14 mouse cellular contexts compared by ENCODE assay signal in genomic region chr16:55166181-55166848, GRCm38 (mm10).
A peak's percentile ranks its signal among the peaks of the same experiment; 100 is the strongest.
DNase-seq lines count a peak whose midpoint lies in the region; ATAC-seq and TF ChIP-seq lines count a peak whose summit lies in the region.
"Had no signal": no experiment of that assay in that cellular context is flagged by ENCODE, and none has a peak within 500 bp of the region (broad histone marks: within the 10 kb centered on the region; RNA-seq: fewer than 3 reads in every experiment).

No protein-coding gene starts in this region.

- H3K4me2 ChIP-seq in lung, embryonic 14.5 days = no peak overlapping the region
- no peak overlapping the region for H3K4me2 ChIP-seq in hindbrain, embryonic 14.5 days (replicated peaks)
- H3K4me2 ChIP-seq in neural tube, embryonic 14.5 days (ENCODE audit: low read depth, low read length) = no peak overlapping the region
- H3K4me2 ChIP-seq: embryonic facial prominence, embryonic 15.5 days; liver, embryonic 15.5 days had no signal

- peak; percentile 44; the same call in 1 of the 2 replicates for ATAC-seq in lung, embryonic 14.5 days (ENCODE audit: insufficient read depth)
- peak; percentile 37; the same call in 1 of the 2 replicates for ATAC-seq in hindbrain, embryonic 14.5 days (ENCODE audit: low FRiP score)
- peak; percentile 73; the same call in 1 of the 2 replicates for ATAC-seq in neural tube, embryonic 14.5 days (ENCODE audit: low read depth)

- no peaks in the 10 kb centered on the region for H3K4me1 ChIP-seq in lung, embryonic 14.5 days (ENCODE audit: insufficient read depth)
- no peaks in the 10 kb centered on the region for H3K4me1 ChIP-seq in hindbrain, embryonic 14.5 days (replicated peaks; ENCODE audit: control insufficient read depth, insufficient read depth, low read length)
- H3K4me1 ChIP-seq in neural tube, embryonic 14.5 days (ENCODE audit: control insufficient read depth, insufficient read depth, low read length) = no peaks in the 10 kb centered on the region
- H3K4me1 ChIP-seq: embryonic facial prominence, embryonic 15.5 days; liver, embryonic 15.5 days; midbrain, embryonic 10.5 days had no signal

- no peak overlapping the region for H3K4me3 ChIP-seq in lung, embryonic 14.5 days (ENCODE audit: low read depth, low read length)
- H3K4me3 ChIP-seq in hindbrain, embryonic 14.5 days (replicated peaks; ENCODE audit: low read length) = no peak overlapping the region
- H3K4me3 ChIP-seq in neural tube, embryonic 14.5 days (ENCODE audit: low read depth, low read length) = no peak overlapping the region
- H3K4me3 ChIP-seq: embryonic facial prominence, embryonic 15.5 days; liver, embryonic 15.5 days; midbrain, embryonic 10.5 days had no signal

- peak; percentile 34 for DNase-seq in lung, embryonic 14.5 days
- DNase-seq in lung, adult 18-20 months = no peak
- DNase-seq in adrenal gland, postnatal 25 days = peak; percentile 6
- no peak for DNase-seq in hindbrain, embryonic 14.5 days (ENCODE audit: low spot score)
- no peak for DNase-seq in right cerebral cortex, postnatal 4 days
- no peak for DNase-seq in right cerebral cortex, adult 18-20 months
- DNase-seq in spleen, postnatal 10 days (ENCODE audit: low spot score in 2 of 2) = no peak
- DNase-seq: cerebellum, adult 2 months; kidney, adult 11 months; thymus, postnatal 14 days had no signal

- WGBS in lung, embryonic 14.5 days = 41% methylated on average over 8 of the region's 8 CpGs
- 37% methylated on average over 8 of the region's 8 CpGs for WGBS in hindbrain, embryonic 14.5 days
- WGBS in neural tube, embryonic 14.5 days = 20% methylated on average over 8 of the region's 8 CpGs

- H3K9me3 ChIP-seq in lung, embryonic 14.5 days (ENCODE audit: low read depth, low read length) = no peaks in the 10 kb centered on the region
- H3K9me3 ChIP-seq in hindbrain, embryonic 14.5 days (ENCODE audit: control insufficient read depth, low read length) = no peaks in the 10 kb centered on the region
- H3K9me3 ChIP-seq in neural tube, embryonic 14.5 days (ENCODE audit: control insufficient read depth, low read length) = no peaks in the 10 kb centered on the region
- H3K9me3 ChIP-seq: embryonic facial prominence, embryonic 15.5 days; liver, embryonic 15.5 days; midbrain, embryonic 10.5 days had no signal

- H3K36me3 ChIP-seq in lung, embryonic 14.5 days (ENCODE audit: insufficient read depth) = no peaks in the 10 kb centered on the region
- no peaks in the 10 kb centered on the region for H3K36me3 ChIP-seq in hindbrain, embryonic 14.5 days (replicated peaks; ENCODE audit: control insufficient read depth, insufficient read depth)
- no peaks in the 10 kb centered on the region for H3K36me3 ChIP-seq in neural tube, embryonic 14.5 days (ENCODE audit: control insufficient read depth, insufficient read depth, low read length)
- H3K36me3 ChIP-seq: embryonic facial prominence, embryonic 15.5 days; liver, embryonic 15.5 days; midbrain, embryonic 10.5 days had no signal

- no peak overlapping the region for H3K9ac ChIP-seq in lung, embryonic 14.5 days
- H3K9ac ChIP-seq in hindbrain, embryonic 14.5 days = no peak overlapping the region
- no peak overlapping the region for H3K9ac ChIP-seq in neural tube, embryonic 14.5 days (replicated peaks; ENCODE audit: low read depth, low read length)
- H3K9ac ChIP-seq: embryonic facial prominence, embryonic 15.5 days; liver, embryonic 15.5 days had no signal

- TF ChIP-seq CTCF in lung, embryonic 14.5 days (IDR thresholded peaks at IDR 0.05; ENCODE audit: low read depth) = no peak

- H3K27ac ChIP-seq in lung, embryonic 14.5 days (ENCODE audit: low read depth) = no peak overlapping the region
- no peak overlapping the region for H3K27ac ChIP-seq in hindbrain, embryonic 14.5 days
- H3K27ac ChIP-seq in neural tube, embryonic 14.5 days (ENCODE audit: low read depth, low read length) = no peak overlapping the region
- H3K27ac ChIP-seq: embryonic facial prominence, embryonic 15.5 days; liver, embryonic 15.5 days; midbrain, embryonic 10.5 days had no signal

- no peaks in the 10 kb centered on the region for H3K27me3 ChIP-seq in lung, embryonic 14.5 days (ENCODE audit: insufficient read depth, low read length)
- no peaks in the 10 kb centered on the region for H3K27me3 ChIP-seq in hindbrain, embryonic 14.5 days (ENCODE audit: control insufficient read depth, insufficient read depth, low read length)
- H3K27me3 ChIP-seq in neural tube, embryonic 14.5 days (ENCODE audit: control insufficient read depth, insufficient read depth, low read length) = no peaks in the 10 kb centered on the region
- H3K27me3 ChIP-seq: embryonic facial prominence, embryonic 15.5 days; liver, embryonic 15.5 days had no signal

Comparison
In these comparisons a context has a peak if more than half of its experiments do, and no peak if none do; other contexts are left out.
1. DNase-seq: peak in lung, embryonic 14.5 days (single experiment) and adrenal gland, postnatal 25 days (single experiment); none in lung, adult 18-20 months (0 of 2), hindbrain, embryonic 14.5 days (single experiment), right cerebral cortex, postnatal 4 days (single experiment), right cerebral cortex, adult 18-20 months (single experiment) and spleen, postnatal 10 days (0 of 2).
2. Peak in every context shown above with its lines, with median percentiles within 50 percentile points of each other: ATAC-seq.